ENCODE assay signal across 32 mouse cellular contexts in genomic region chr11:90590996-90591395, GRCm38 (mm10). TPM values are rescaled to one million over a fixed set of nuclear protein-coding genes. Genes with fewer than 3 reads are reported as not detected.
DNase-seq lines count a peak whose midpoint lies in the region; ATAC-seq and TF ChIP-seq lines count a peak whose summit lies in the region.
"Had no signal": no experiment of that assay in that cellular context is flagged by ENCODE, and none has a peak within 500 bp of the region (broad histone marks: within the 10 kb centered on the region; RNA-seq: fewer than 3 reads in every experiment).

No protein-coding gene starts in this region.

- H3K36me3 ChIP-seq in forebrain, postnatal 0 days (ENCODE audit: insufficient read depth) = 0 out of 2 replicates have a peak, but pooled peaks cover 4% of the 10 kb centered on the region
- H3K36me3 ChIP-seq in forebrain, embryonic 11.5 days (ENCODE audit: control insufficient read depth, insufficient read depth, low read length) = no peaks in the 10 kb centered on the region; the same call in 1 of the 2 replicates
- H3K36me3 ChIP-seq in kidney, embryonic 15.5 days = peaks cover 55% of the 10 kb centered on the region

- H3K27ac ChIP-seq in forebrain, postnatal 0 days (ENCODE audit: low read depth, low read length) = no peak overlapping the region
- H3K27ac ChIP-seq in forebrain, embryonic 11.5 days (ENCODE audit: low read depth, low read length) = no peak overlapping the region
- H3K27ac ChIP-seq in kidney, embryonic 15.5 days = no peak overlapping the region
- H3K27ac ChIP-seq: embryonic facial prominence, embryonic 10.5 days; embryonic facial prominence, embryonic 15.5 days; forebrain, embryonic 13.5 days; gastrocnemius, adult 2 months; hindbrain, embryonic 13.5 days; left cerebral cortex, adult 2 months; liver, embryonic 12.5 days; neural tube, embryonic 13.5 days had no signal

- no peaks in the 10 kb centered on the region for H3K9me3 ChIP-seq in forebrain, postnatal 0 days (ENCODE audit: low read length)
- H3K9me3 ChIP-seq in forebrain, embryonic 11.5 days (ENCODE audit: control insufficient read depth, low read length) = no peaks in the 10 kb centered on the region
- H3K9me3 ChIP-seq in kidney, embryonic 15.5 days (replicated peaks) = 0 out of 2 replicates have a peak, but pooled peaks cover 3% of the 10 kb centered on the region
- H3K9me3 ChIP-seq: embryonic facial prominence, embryonic 10.5 days; embryonic facial prominence, embryonic 15.5 days; forebrain, embryonic 13.5 days; hindbrain, embryonic 13.5 days; liver, embryonic 12.5 days had no signal

- 43% methylated on average over 1 of the region's 1 CpGs for WGBS in forebrain, postnatal 0 days
- 96% methylated on average over 1 of the region's 1 CpGs for WGBS in forebrain, embryonic 11.5 days
- WGBS in kidney, embryonic 15.5 days = 90% methylated on average over 1 of the region's 1 CpGs

- H3K4me2 ChIP-seq in forebrain, postnatal 0 days (ENCODE audit: low read depth) = no peak overlapping the region
- no peak overlapping the region for H3K4me2 ChIP-seq in forebrain, embryonic 11.5 days (ENCODE audit: low read depth, low read length, severe bottlenecking)
- no peak overlapping the region for H3K4me2 ChIP-seq in kidney, embryonic 15.5 days
- H3K4me2 ChIP-seq: embryonic facial prominence, embryonic 15.5 days; forebrain, embryonic 13.5 days; heart, embryonic 11.5 days; hindbrain, embryonic 13.5 days; liver, embryonic 12.5 days; midbrain, embryonic 11.5 days; neural tube, embryonic 13.5 days had no signal

- peak; percentile 19 for DNase-seq in adrenal gland, postnatal 14 days
- no peak for DNase-seq in adrenal gland, adult 8-10 months
- peak; percentile 22 for DNase-seq in forebrain, postnatal 0 days
- no peak for DNase-seq in forebrain, embryonic 11.5 days (ENCODE audit: low spot score)
- peak; percentile 17 for DNase-seq in left cerebral cortex, postnatal 4 days
- no peak for DNase-seq in left cerebral cortex, postnatal 36 days (ENCODE audit: low spot score in 2 of 2)
- DNase-seq in 416B (ENCODE audit: low read depth) = peak; percentile 17
- DNase-seq: cerebellum, adult 11 months; cerebellum, adult 9-11 months; gastrocnemius, adult 2 months; gastrocnemius, postnatal 36 days; heart, adult 18-20 months; heart, postnatal 36 days; kidney, adult 9 months; kidney, postnatal 25 days; layer of hippocampus, adult 9-11 months; liver, postnatal 0 days; lung, postnatal 36 days; thymus, adult 2 months; thymus, postnatal 36 days had no signal

- H3K4me3 ChIP-seq in forebrain, postnatal 0 days (ENCODE audit: low read depth, low read length) = no peak overlapping the region
- H3K4me3 ChIP-seq in forebrain, embryonic 11.5 days (ENCODE audit: low read depth, low read length) = no peak overlapping the region
- no peak overlapping the region for H3K4me3 ChIP-seq in kidney, embryonic 15.5 days (replicated peaks)
- H3K4me3 ChIP-seq: embryonic facial prominence, embryonic 10.5 days; embryonic facial prominence, embryonic 15.5 days; forebrain, embryonic 13.5 days; gastrocnemius, adult 2 months; hindbrain, embryonic 13.5 days; left cerebral cortex, adult 2 months; liver, embryonic 12.5 days; neural tube, embryonic 13.5 days had no signal

- H3K27me3 ChIP-seq in forebrain, postnatal 0 days (ENCODE audit: insufficient read depth, low read length) = no peaks in the 10 kb centered on the region
- H3K27me3 ChIP-seq in forebrain, embryonic 11.5 days (ENCODE audit: control insufficient read depth, insufficient read depth, low read length) = no peaks in the 10 kb centered on the region
- no peaks in the 10 kb centered on the region for H3K27me3 ChIP-seq in kidney, embryonic 15.5 days
- H3K27me3 ChIP-seq: embryonic facial prominence, embryonic 15.5 days; forebrain, embryonic 13.5 days; hindbrain, embryonic 13.5 days; liver, embryonic 12.5 days; neural tube, embryonic 13.5 days had no signal

- no peak for ATAC-seq in forebrain, postnatal 0 days
- no peak for ATAC-seq in forebrain, embryonic 11.5 days (replicated peaks; ENCODE audit: low FRiP score)
- no peak for ATAC-seq in kidney, embryonic 15.5 days (replicated peaks; ENCODE audit: low FRiP score)
- ATAC-seq: CD4-positive, CD25-positive, alpha-beta regulatory T cell, adult 4 months; forebrain, embryonic 13.5 days; intestine, postnatal 0 days; liver, embryonic 12.5 days; liver, postnatal 0 days had no signal

- no peaks in the 10 kb centered on the region for H3K4me1 ChIP-seq in forebrain, postnatal 0 days (ENCODE audit: insufficient read depth)
- H3K4me1 ChIP-seq in forebrain, embryonic 11.5 days (replicated peaks; ENCODE audit: control insufficient read depth, insufficient read depth, low read length) = no peaks in the 10 kb centered on the region
- no peaks in the 10 kb centered on the region for H3K4me1 ChIP-seq in kidney, embryonic 15.5 days
- H3K4me1 ChIP-seq: embryonic facial prominence, embryonic 10.5 days; embryonic facial prominence, embryonic 15.5 days; forebrain, embryonic 13.5 days; hindbrain, embryonic 13.5 days; liver, embryonic 12.5 days; neural tube, embryonic 13.5 days had no signal

- intact Hi-C loops in left cerebral cortex, postnatal 4 days (cut with DNase I) = no loop called here
- intact Hi-C loops in left cerebral cortex, postnatal 36 days (cut with DNase I) = no loop called here

- TF ChIP-seq CTCF in forebrain, postnatal 0 days (IDR thresholded peaks at IDR 0.05; ENCODE audit: low read depth) = no peak

- no peak overlapping the region for H3K9ac ChIP-seq in forebrain, postnatal 0 days
- no peak overlapping the region for H3K9ac ChIP-seq in forebrain, embryonic 11.5 days (ENCODE audit: low read length)
- no peak overlapping the region for H3K9ac ChIP-seq in kidney, embryonic 15.5 days
- H3K9ac ChIP-seq: embryonic facial prominence, embryonic 15.5 days; forebrain, embryonic 13.5 days; hindbrain, embryonic 13.5 days; liver, embryonic 12.5 days; liver, postnatal 0 days; neural tube, embryonic 13.5 days had no signal

RNA-seq across cellular contexts. Expression of gene Stxbp4, which starts 46.9 kb away (rescaled TPM):
- 7.4 and 8.7 TPM in 2 replicates for total RNA-seq in adrenal gland, postnatal 14 days (2021)
- 10 to 100 TPM; 12.1 to 20.6 (median 16.2) TPM for total RNA-seq in adrenal gland, adult 8-10 months (2022)
- total RNA-seq in forebrain, postnatal 0 days (2014; rRNA removed) = 9.2 and 10.5 TPM in 2 replicates
- polyA plus RNA-seq in forebrain, postnatal 0 days (2015; fragmentation: Nextera tagmentation; extraction: Ambion mirVana) = 4.2 and 8.1 TPM in 2 replicates
- polyA plus RNA-seq in forebrain, embryonic 11.5 days (2014; fragmentation: Nextera tagmentation; extraction: Ambion mirVana) = 40.5 and 46.0 TPM in 2 replicates
- total RNA-seq in left cerebral cortex, postnatal 4 days (2021) = 10 to 100 TPM; 10.1 to 10.2 TPM
- total RNA-seq in left cerebral cortex, postnatal 36 days (2021) = 10 to 100 TPM in 1 of 2 experiments, 1 to 10 TPM in 1; 9.4 to 12.7 TPM
- 26.9 and 28.0 TPM in 2 replicates for polyA plus RNA-seq in kidney, embryonic 15.5 days (2015; fragmentation: Nextera tagmentation; extraction: Ambion mirVana)

RNA-seq across cellular contexts. Expression of gene Cox11, which starts 47.0 kb away (rescaled TPM):
- total RNA-seq in adrenal gland, postnatal 14 days (2021) = 23.4 and 26.0 TPM in 2 replicates
- total RNA-seq in adrenal gland, adult 8-10 months (2022) = 10 to 100 TPM; 15.9 to 22.4 (median 17.8) TPM
- total RNA-seq in forebrain, postnatal 0 days (2014; rRNA removed) = 21.4 and 22.5 TPM in 2 replicates
- polyA plus RNA-seq in forebrain, postnatal 0 days (2015; fragmentation: Nextera tagmentation; extraction: Ambion mirVana) = 30.9 and 36.9 TPM in 2 replicates
- 30.5 and 30.6 TPM in 2 replicates for polyA plus RNA-seq in forebrain, embryonic 11.5 days (2014; fragmentation: Nextera tagmentation; extraction: Ambion mirVana)
- total RNA-seq in left cerebral cortex, postnatal 4 days (2021) = 10 to 100 TPM; 24.6 to 27.9 TPM
- 10 to 100 TPM; 29.2 to 30.5 TPM for total RNA-seq in left cerebral cortex, postnatal 36 days (2021)
- polyA plus RNA-seq in kidney, embryonic 15.5 days (2015; fragmentation: Nextera tagmentation; extraction: Ambion mirVana) = 37.5 and 38.5 TPM in 2 replicates

Comparison
In these comparisons a context has a peak if more than half of its experiments do, and no peak if none do; other contexts are left out.
1. DNase-seq: peak in adrenal gland, postnatal 14 days (single experiment), forebrain, postnatal 0 days (single experiment), left cerebral cortex, postnatal 4 days (single experiment) and 416B (single experiment); none in adrenal gland, adult 8-10 months (single experiment), forebrain, embryonic 11.5 days (single experiment) and left cerebral cortex, postnatal 36 days (0 of 2).